Comparison of ENCODE assay signal across 11 mouse cellular contexts in the genomic region with DNA sequence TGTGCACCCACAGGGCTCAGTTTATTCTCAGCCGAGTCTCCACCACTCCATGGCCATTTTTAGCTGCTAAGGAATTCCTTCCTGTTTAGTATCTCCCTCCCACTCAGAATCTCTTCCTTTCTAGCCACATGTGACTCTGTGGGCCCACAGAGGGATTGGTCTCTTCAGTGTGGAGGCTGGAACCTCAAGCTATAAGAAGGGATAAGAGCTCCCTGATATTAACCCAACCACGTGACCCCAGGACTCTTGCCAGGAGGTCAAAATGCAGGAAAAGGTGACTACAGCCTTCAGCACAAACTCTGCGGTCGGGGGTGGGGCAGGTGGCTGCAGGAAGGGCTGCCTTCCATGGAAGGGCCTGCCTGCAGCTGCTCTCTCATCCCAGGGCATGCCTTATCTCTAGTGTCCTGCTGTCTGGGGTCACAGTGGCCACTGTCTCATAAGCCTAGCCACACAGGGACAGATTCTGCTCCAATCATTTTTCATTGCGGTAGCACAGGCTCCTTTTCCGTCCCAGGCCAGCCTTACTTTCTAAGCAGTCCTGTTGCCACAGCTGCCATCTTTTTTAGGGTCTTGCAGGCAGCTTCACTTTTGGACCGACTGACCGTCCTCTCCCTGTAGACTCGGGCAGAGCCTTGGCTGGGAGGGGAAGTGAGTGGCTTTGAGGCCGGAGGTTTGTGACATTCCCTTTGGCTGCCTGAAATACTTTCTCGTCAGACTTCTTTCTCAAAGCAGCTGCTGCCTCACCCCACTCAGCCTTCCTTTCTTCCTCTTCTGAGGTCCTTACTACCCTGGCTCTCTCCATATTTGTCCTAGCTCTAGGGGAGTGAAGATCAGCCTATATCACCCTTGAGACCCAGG. TPM values are rescaled to one million over a fixed set of nuclear protein-coding genes. Genes with fewer than 3 reads are reported as not detected.
DNase-seq lines count a peak whose midpoint lies in the region; ATAC-seq and TF ChIP-seq lines count a peak whose summit lies in the region.
"Had no signal": no experiment of that assay in that cellular context is flagged by ENCODE, and none has a peak within 500 bp of the region (broad histone marks: within the 10 kb centered on the region; RNA-seq: fewer than 3 reads in every experiment).

No protein-coding gene starts in this region.

- H3K36me3 ChIP-seq in heart, embryonic 10.5 days, result no peaks in the 10 kb centered on the region
- no peaks in the 10 kb centered on the region for H3K36me3 ChIP-seq in intestine, postnatal 0 days (ENCODE audit: control insufficient read depth, insufficient read depth)
- no peaks in the 10 kb centered on the region for H3K36me3 ChIP-seq in liver, embryonic 16.5 days (ENCODE audit: control insufficient read depth, insufficient read depth)
- H3K36me3 ChIP-seq: neural tube, embryonic 13.5 days had no signal

- 0 out of 2 replicates have a peak, but pooled peaks have one; percentile 25 for ATAC-seq in intestine, postnatal 0 days
- ATAC-seq in liver, embryonic 16.5 days (ENCODE audit: low read depth), result peak; percentile 53

- H3K9ac ChIP-seq in intestine, postnatal 0 days (ENCODE audit: low read depth, low read length), result no peak overlapping the region
- no peak overlapping the region for H3K9ac ChIP-seq in liver, embryonic 16.5 days (ENCODE audit: low read depth, low read length)
- H3K9ac ChIP-seq: neural tube, embryonic 13.5 days had no signal

- intact Hi-C loops in heart, postnatal 36 days (cut with DNase I), result no loop called here
- intact Hi-C loops in left cerebral cortex, postnatal 4 days (cut with DNase I), result no loop called here

- H3K4me2 ChIP-seq in intestine, postnatal 0 days (replicated peaks; ENCODE audit: low read depth), result no peak overlapping the region
- no peak overlapping the region for H3K4me2 ChIP-seq in liver, embryonic 16.5 days (ENCODE audit: low read depth, low read length)
- H3K4me2 ChIP-seq: neural tube, embryonic 13.5 days had no signal

- WGBS in heart, embryonic 10.5 days, result 11% methylated on average over 11 of the region's 11 CpGs
- 22% methylated on average over 11 of the region's 11 CpGs for WGBS in bone marrow, adult 2 months
- WGBS in intestine, postnatal 0 days, result 42% methylated on average over 11 of the region's 11 CpGs
- 11% methylated on average over 11 of the region's 11 CpGs for WGBS in liver, embryonic 16.5 days (ENCODE audit: insufficient replicate concordance)

- peaks cover 75% of the 10 kb centered on the region for H3K4me1 ChIP-seq in heart, embryonic 10.5 days
- peaks cover 2% of the 10 kb centered on the region; the same call in 1 of the 2 replicates for H3K4me1 ChIP-seq in bone marrow, adult 2 months (ENCODE audit: control insufficient read depth, insufficient read depth, low read length)
- no peaks in the 10 kb centered on the region for H3K4me1 ChIP-seq in intestine, postnatal 0 days (replicated peaks; ENCODE audit: control insufficient read depth, insufficient read depth, low read length)
- H3K4me1 ChIP-seq in liver, embryonic 16.5 days (ENCODE audit: control insufficient read depth, low read depth, low read length), result peaks cover 18% of the 10 kb centered on the region

- H3K27me3 ChIP-seq in heart, embryonic 10.5 days (ENCODE audit: insufficient read depth, poor library complexity, severe bottlenecking), result no peaks in the 10 kb centered on the region
- no peaks in the 10 kb centered on the region for H3K27me3 ChIP-seq in intestine, postnatal 0 days (replicated peaks; ENCODE audit: control insufficient read depth, insufficient read depth, low read length)
- no peaks in the 10 kb centered on the region for H3K27me3 ChIP-seq in liver, embryonic 16.5 days (ENCODE audit: control insufficient read depth, insufficient read depth, low read depth, low read length)
- H3K27me3 ChIP-seq: neural tube, embryonic 13.5 days had no signal

- H3K9me3 ChIP-seq in heart, embryonic 10.5 days, result no peaks in the 10 kb centered on the region
- no peaks in the 10 kb centered on the region for H3K9me3 ChIP-seq in intestine, postnatal 0 days (ENCODE audit: control insufficient read depth)
- H3K9me3 ChIP-seq in liver, embryonic 16.5 days (replicated peaks; ENCODE audit: control insufficient read depth, low read length), result no peaks in the 10 kb centered on the region
- H3K9me3 ChIP-seq: neural tube, embryonic 13.5 days had no signal

- no peak for TF ChIP-seq CTCF in bone marrow, adult 2 months (IDR thresholded peaks at IDR 0.05; ENCODE audit: control insufficient read depth, insufficient read depth, low read length)
- TF ChIP-seq CTCF in intestine, postnatal 0 days (IDR thresholded peaks at IDR 0.05; ENCODE audit: low read depth), result no peak

- 0 out of 2 replicates have a peak overlapping the region, but pooled peaks have one; percentile 15 for H3K4me3 ChIP-seq in heart, embryonic 10.5 days
- no peak overlapping the region for H3K4me3 ChIP-seq in bone marrow, adult 2 months (replicated peaks; ENCODE audit: control insufficient read depth, low read depth, low read length)
- no peak overlapping the region for H3K4me3 ChIP-seq in intestine, postnatal 0 days (ENCODE audit: low read depth, low read length)
- H3K4me3 ChIP-seq in liver, embryonic 16.5 days (ENCODE audit: low read depth, low read length), result no peak overlapping the region
- H3K4me3 ChIP-seq: neural tube, embryonic 13.5 days had no signal

- no peak for DNase-seq in heart, embryonic 10.5 days (ENCODE audit: low spot score)
- DNase-seq in heart, postnatal 36 days, result no peak
- DNase-seq in urinary bladder, postnatal 25 days (ENCODE audit: low spot score), result no peak
- no peak for DNase-seq in layer of hippocampus, postnatal 10 days (ENCODE audit: low spot score in 2 of 2)
- DNase-seq in left cerebral cortex, postnatal 4 days, result no peak
- DNase-seq: adrenal gland, adult 8-10 months; gastrocnemius, postnatal 10 days had no signal

- no peak for TF ChIP-seq POLR2A in bone marrow, adult 2 months (IDR thresholded peaks at IDR 0.05; ENCODE audit: borderline replicate concordance, control insufficient read depth, low read depth, low read length)

- H3K27ac ChIP-seq in heart, embryonic 10.5 days, result peak overlapping the region; percentile 86
- H3K27ac ChIP-seq in bone marrow, adult 2 months (ENCODE audit: control insufficient read depth, insufficient read depth, low read depth, low read length, poor library complexity), result peak overlapping the region; percentile 16; the same call in 1 of the 2 replicates
- H3K27ac ChIP-seq in intestine, postnatal 0 days (ENCODE audit: low read depth, low read length), result no peak overlapping the region
- peak overlapping the region; percentile 15; the same call in 1 of the 2 replicates for H3K27ac ChIP-seq in liver, embryonic 16.5 days (ENCODE audit: low read length)
- H3K27ac ChIP-seq: neural tube, embryonic 13.5 days had no signal

RNA-seq across cellular contexts. Expression of a gene that starts 35.0 kb away (rescaled TPM):
- 53.3 and 61.0 TPM in 2 replicates for polyA plus RNA-seq in heart, embryonic 10.5 days (2016; fragmentation: Nextera tagmentation; extraction: Ambion mirVana)
- total RNA-seq in heart, postnatal 36 days (2021), result 10 to 100 TPM in 1 of 2 experiments, 1 to 10 TPM in 1; 9.5 to 10.7 TPM
- polyA plus RNA-seq in bone marrow, adult 2 months (2011; ENCODE audit: insufficient read depth, insufficient read length, low replicate concordance, missing spikeins), result 9.2 and 23.5 TPM in 2 replicates
- 28.7 and 32.7 TPM in 2 replicates for polyA plus RNA-seq in intestine, postnatal 0 days (2015; fragmentation: Nextera tagmentation; extraction: Ambion mirVana)
- polyA plus RNA-seq in liver, embryonic 16.5 days (2015; fragmentation: Nextera tagmentation; extraction: Ambion mirVana), result 11.2 and 11.7 TPM in 2 replicates
- 10 to 100 TPM; 22.0 to 23.1 TPM for total RNA-seq in layer of hippocampus, postnatal 10 days (2021)
- 10 to 100 TPM in 1 of 2 experiments, 1 to 10 TPM in 1; 8.6 to 11.0 TPM for total RNA-seq in left cerebral cortex, postnatal 4 days (2021)
